Mouse (Mus musculus): ENCODE data around the gene Lmbr1l.

The Lmbr1l gene

DNA sequence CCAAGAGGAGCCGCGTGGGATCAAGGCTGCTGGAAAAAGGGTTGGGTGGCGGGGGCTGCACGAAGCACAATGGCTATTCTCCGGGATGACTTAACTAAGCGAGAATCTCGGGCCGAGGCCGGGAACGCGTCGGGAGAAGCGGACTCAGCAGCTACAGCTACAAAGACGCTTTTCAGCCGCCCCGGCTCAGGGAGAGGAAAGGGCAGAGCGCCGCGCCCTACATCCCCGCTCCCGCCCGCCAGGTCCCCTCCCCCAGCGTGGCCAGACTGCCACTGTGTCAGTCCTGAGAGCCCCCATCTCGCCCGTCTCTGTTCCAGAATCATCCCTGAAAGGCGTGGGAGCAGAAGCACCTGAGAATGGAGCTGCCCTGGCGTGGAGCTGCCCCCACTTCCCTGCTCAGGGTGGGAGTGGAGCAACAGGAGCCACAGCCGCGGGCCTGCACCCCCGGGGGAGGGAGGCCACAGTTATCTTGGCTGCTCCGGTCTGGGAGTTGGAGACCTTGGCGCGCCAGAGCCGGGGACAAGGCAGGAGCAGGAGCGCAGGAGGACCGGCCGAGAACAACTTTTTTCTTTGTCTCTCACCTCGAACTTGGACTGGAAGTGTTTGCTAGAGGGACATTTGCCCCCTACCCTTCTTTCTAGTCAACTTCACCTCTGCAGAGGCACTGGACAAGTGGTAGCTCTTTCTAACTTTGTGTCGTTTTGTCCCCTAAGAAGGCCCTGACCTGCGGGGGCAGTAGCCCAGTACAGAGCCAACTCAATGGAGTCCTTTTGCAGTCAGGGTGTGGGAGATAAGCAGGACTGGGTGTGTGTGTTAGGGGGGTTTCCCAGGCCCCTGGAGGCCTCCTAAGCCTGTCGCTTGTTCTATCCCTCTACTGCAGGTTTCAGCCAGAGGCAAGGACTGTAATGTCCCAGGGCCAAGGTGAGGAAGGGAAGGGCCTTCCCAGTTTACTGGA lies 22.1 kb downstream of the Lmbr1l start:
- peak; percentile 81 for DNase-seq (ENCODE audit: low read depth, low spot score)

DNA sequence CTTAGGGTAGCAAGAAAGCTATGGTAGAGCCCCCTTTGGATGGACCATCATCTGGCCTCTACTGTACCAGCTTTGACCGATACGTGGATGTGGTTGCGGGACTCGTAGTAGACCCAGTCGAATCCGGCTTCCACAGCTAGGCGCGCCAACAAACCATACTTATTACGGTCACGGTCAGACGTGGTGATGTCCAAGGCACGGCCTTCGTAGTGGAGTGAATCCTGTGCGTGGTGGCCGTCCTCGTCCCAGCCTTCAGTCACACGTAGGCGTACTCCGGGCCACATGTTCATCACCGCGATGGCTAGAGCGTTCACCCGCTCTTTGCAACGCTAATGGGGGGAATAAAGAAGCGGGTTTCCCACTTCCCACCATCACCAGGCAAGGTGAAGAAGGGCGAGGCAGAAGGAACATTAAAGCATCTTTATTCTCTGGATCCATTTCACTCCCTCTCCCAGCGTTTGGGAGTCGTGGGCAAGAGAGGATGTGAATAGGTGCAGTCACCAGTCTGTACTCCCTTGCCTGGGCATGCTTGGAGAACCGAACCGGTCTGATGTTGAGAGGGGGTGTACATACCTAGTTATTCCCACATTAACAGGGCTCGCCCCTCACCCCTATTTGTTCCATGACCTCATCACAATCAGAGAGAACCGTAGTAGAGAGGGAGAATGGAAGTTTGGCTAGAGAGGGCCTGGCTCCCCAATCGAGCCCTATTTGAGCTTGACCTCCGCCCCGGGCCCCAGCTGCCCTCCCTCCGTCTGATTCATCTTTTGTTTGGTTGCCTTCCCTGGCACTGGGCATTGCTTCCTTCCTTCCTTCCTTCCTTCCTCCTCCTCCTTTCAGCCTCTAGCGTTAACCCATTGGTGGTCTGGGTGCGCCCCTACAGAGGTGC lies 23.0 kb downstream of the Lmbr1l start:
- DNase-seq (ENCODE audit: low read depth, low spot score) = peak; percentile 47

DNA sequence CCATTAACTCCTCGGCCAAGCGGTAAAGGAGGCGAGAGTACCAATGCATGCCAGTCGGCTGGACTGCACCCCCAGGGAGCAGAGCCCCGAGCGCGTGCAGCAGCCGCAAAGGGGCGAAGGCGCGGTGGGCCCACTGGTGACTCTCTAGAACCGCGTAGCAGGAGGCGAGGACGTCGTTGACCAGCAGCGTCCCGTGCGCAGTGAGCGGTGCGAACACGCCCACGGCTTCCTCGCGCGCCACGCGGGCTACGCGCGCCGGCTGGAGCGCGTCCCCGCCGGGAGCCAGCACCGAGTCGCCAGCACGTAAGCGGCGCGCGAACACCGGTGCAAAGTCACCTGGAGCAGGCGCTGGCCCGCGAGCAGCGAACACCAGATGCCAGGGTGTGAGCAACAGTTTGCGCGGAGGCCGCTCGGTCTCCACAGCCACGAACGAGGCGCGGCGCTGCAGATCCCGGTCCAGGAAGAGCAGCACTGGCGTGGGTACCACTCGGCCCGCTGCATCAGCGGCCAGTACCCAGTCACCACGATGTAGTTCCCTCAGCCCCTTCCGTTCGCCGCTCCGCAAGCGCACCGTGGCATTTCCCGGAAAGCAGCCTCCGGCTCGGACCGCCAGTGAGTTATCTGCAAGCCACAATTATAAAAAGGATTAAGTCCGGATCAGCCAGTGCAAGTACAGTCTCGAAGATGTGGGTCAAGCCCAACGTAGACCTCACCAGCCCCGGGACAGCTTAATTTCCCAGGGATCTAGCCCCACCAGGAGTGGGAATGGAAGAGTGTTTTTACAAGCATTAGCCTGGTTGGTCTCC lies 23.9 kb downstream of the Lmbr1l start, which contains the start of gene Rhebl1:
Rhebl1 (minus strand) TSS at position 601 of the 806 bp plus-strand sequence.
- peak; percentile 47 for DNase-seq (ENCODE audit: low read depth, low spot score)

GRCm38 (mm10) chr15:98893036-98893435 lies 25.0 kb downstream of the Lmbr1l start:
- peak; percentile 67 for DNase-seq (ENCODE audit: low read depth, low spot score)

DNA sequence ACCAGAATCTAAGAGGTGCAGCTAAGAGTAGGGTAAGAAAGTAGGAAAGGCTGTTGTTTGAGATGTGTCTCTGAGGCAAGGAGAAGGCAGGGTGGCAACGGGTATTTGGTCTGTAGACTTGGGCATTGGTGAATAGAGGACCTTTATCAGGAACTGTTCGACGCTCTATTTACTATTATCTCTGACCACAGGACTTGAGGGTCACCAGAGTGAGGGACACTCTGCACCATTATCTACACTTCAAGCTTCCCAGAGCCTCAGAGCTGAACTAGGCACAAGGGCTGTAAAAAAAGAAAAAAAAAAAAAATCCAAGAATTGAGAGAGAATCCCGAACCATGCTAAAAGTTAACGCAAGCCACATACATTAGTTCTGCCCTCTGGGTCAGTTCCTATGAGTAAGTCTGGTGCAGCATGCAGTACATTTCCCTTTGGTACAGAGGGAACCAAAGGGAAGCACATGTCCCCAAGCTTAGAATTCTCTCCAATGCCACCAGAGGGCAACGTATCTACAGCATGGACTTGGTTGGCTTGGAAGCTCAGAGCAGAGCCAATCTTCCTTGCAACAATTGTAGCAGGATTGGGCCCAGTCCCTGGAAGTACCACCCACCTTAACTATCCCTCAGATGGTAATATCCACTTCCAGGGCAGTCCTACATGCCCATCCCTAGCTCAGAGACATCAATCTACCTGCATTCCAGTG lies 26.0 kb downstream of the Lmbr1l start:
- peak; percentile 88 for DNase-seq (ENCODE audit: low read depth, low spot score)

DNA sequence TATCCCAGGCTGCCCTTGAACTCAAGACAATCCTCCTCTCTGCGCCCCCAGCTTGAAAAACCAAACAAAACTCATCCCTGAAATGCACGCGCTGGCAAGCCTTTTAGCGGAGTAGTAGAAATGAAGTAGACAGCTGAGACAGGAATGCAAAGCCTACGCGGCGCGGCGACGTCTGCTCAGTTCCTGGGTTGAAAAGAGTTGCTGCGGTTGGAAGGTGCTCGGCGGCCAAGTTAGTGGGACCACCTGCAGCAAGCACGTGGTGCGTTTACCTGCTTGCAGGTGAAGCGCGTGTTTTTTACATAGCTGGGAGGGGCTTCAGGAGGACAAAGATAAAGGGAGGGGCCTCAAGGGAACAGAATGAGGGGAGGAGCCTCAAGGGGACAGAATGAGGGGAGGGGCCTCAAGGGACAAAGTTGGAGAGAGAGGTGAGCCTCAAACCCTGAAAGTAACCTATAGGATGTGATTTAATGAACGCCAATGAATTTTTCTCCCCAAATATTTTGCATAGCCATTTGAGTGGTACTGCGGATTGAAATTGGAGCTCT lies 26.8 kb downstream of the Lmbr1l start:
- DNase-seq (ENCODE audit: low read depth, low spot score) = peak; percentile 82

- no peak for DNase-seq (ENCODE audit: low read depth, low spot score)
These were observed 30.5 kb downstream of the Lmbr1l start for GRCm38 (mm10) chr15:98887526-98887925.

- no peak for DNase-seq (ENCODE audit: low read depth, low spot score)
These were observed 31.2 kb downstream of the Lmbr1l start for GRCm38 (mm10) chr15:98886667-98887387.

DNA sequence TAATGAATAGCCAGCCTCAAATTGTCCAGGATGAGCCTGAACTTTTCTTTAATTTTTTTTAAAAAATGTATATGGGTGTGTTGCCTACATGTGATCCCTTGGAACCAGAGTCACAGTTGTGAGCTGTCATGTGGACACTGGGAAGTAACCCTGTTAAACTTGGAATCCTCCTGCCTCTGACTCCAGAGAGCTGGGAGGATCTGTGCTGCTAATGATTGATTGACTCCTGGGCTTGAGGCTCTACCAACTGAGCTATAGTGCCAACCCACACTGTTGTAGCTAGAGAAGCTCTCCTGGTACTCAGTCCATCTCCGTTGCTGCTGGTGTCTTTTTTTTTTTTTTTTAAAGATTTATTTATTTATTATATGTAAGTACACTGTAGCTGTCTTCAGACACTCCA lies 33.9 kb downstream of the Lmbr1l start:
- DNase-seq (ENCODE audit: low read depth, low spot score) = no peak

GRCm38 (mm10) chr15:98883661-98884060 lies 34.4 kb downstream of the Lmbr1l start:
- DNase-seq (ENCODE audit: low read depth, low spot score) = no peak

DNA sequence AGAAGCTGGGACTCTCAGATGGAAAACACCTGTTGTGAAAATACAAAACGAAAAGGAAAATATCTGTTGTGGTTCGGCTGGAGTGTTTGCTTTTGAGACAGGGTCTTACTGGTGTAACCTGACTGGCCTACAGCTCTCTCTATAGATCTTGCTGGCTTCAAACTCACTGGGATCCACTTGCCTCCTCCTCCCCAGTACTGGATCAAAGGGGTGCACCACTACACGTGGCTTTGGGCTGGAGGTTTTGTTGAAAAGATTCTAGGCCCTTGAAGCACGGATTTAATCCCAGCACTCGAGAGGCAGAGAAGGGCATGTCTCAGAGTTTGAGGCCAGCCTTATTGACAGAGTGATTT lies 36.4 kb downstream of the Lmbr1l start:
- no peak for DNase-seq (ENCODE audit: low read depth, low spot score)

DNA sequence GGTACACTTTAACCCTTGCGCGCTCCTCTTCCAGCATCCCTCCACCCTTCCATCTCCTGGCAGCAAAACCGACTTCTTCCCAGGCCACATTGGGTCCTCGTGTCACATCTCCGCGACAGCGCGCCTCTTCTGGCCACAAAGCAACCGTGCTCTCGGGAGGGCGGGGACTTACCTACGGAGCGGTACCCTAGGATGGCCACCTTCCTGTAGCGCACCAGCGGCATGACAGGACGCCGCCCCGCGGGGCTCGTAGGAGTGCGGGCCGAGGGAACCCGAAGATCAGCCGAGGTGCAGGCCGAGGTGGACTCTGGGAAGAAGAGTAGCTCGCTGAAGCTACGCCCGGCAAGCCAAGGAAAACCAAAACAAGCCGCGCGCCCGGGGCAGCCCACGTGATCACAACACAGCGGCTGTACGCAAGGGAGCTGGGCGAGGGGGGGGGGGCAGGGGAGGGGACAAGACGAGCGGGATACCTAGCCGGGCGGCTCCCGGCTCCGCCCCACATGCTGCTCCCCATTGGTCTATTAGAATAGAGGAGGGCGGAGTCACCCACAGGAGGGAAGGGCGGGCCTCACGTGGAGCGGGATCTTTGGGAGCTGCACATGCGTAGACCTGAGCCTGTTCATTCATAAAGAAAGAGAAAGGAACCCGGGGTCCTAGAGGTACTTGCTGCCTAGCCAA lies 36.9 kb downstream of the Lmbr1l start:
- DNase-seq (ENCODE audit: low read depth, low spot score) = peak; percentile 99

DNA sequence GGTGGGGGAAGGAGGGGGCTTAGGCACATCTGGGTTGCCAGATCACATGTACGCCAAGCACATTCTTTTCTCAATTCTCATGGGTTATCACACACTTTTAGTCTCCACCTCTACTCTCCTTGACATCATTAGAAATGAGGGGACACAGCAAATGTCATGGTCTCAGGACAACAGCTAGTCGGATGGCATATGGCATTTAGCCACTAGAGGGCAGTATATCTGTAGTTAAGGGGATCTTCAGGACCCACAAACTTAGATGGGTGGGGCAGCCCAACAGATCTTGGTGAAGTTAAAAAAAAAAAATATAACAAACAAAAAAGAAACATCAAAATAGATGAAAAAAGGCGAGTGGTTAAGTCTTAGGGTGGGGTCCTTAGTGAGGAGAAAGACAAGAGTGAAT lies 40.7 kb downstream of the Lmbr1l start:
- peak; percentile 81 for DNase-seq (ENCODE audit: low read depth, low spot score)

GRCm38 (mm10) chr15:98871916-98872888 lies 45.8 kb downstream of the Lmbr1l start:
- peak; percentile 97 for DNase-seq (ENCODE audit: low read depth, low spot score)

GRCm38 (mm10) chr15:98871070-98871915 lies 46.7 kb downstream of the Lmbr1l start, which contains the start of gene Kmt2d:
Gene Kmt2d (minus strand): TSS chr15:98871204.
- peak; percentile 50 for DNase-seq (ENCODE audit: low read depth, low spot score)

- DNase-seq (ENCODE audit: low read depth, low spot score) = no peak
These were observed 47.6 kb downstream of the Lmbr1l start for GRCm38 (mm10) chr15:98870179-98871069.
